Mouse (Mus musculus): Measurements from ENCODE around the gene Nedd8.

DNA sequence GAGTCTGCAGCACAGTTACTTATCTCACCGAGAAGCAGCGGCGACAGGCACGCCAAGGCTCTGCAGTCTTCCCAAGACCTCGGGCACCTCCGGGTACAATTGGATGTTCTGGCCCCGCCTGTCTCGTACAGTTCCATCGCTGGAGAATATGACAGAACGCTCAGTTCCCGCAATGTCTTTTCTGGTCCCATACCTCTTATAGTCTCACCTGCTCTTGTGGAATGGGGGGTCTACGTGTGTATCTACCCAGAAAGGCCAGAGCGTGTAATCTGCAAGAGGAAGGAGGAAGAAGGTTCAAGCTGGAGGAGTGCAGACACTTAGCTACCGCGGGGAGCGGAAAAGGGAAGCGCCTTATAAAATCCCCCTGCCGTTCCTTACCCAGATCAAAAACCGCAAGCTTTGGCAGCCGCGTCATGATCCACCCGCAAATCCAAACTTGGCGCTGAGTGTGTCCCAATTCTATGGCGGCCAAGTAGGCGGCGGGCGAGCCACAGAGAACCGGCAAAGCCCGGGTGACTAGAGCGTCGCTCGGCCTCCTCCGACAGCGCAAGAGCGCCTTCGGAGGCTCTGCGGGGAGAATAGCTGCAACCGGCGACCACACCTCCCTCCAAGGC is 11.9 kb downstream of the Nedd8 start, which contains the start of gene Mdp1:
- TF ChIP-seq POLR2A (IDR thresholded peaks at IDR 0.05; ENCODE audit: borderline replicate concordance, low read depth, low read length) (no peak), CTCF (IDR thresholded peaks at IDR 0.05; ENCODE audit: low read depth, low read length) (no peak)
